Mouse (Mus musculus) bone marrow macrophage, adult 2 months (primary cell): Measurements from ENCODE around the gene Atmin. TPM values are rescaled to one million over a fixed set of nuclear protein-coding genes. Genes with fewer than 3 reads are reported as not detected.

Experiments used
- H3K27ac ChIP-seq: 2 replicates; pipeline ENCODE4 v1.5.1; 2012; ENCODE audit warnings: low read depth, low read length; ENCODE audit not compliant: insufficient read depth
- H3K4me1 ChIP-seq: 2 replicates; pipeline ENCODE4 v1.6.1; 2012; ENCODE audit warnings: low read length; ENCODE audit not compliant: control insufficient read depth, insufficient read depth
- H3K4me3 ChIP-seq: 2 replicates; pipeline ENCODE4 v1.5.1; 2012; ENCODE audit warnings: mild to moderate bottlenecking, low read length, moderate library complexity; ENCODE audit not compliant: insufficient read depth
- CTCF ChIP-seq: IDR thresholded peaks from 2 replicates; pipeline ENCODE4 v1.5.1; 2012; ENCODE audit warnings: low read depth, mild to moderate bottlenecking, low read length, moderate library complexity
- POLR2A ChIP-seq: IDR thresholded peaks from 2 replicates; pipeline ENCODE4 v1.6.1; 2012; ENCODE audit warnings: mild to moderate bottlenecking, low read depth, low read length, borderline replicate concordance
- polyA plus RNA-seq: library from polyadenylated mRNA; stranded (reverse); fragments of >200 nt; gene quantifications from 2 replicates; pipeline ENCODE4 v1.2.4, GENCODE M21; 2012; ENCODE audit not compliant: missing spikeins, insufficient read depth, insufficient read length

Atmin gene
- polyA plus RNA-seq, 1 experiment = 18.9 TPM

GRCm38 (mm10) chr8:116978631-116979256 lies 35.6 kb downstream of the Atmin start, which contains the start of gene 1700030J22Rik:
1700030J22Rik (minus strand) TSS chr8:116978959.
- TF ChIP-seq CTCF (no peak), POLR2A (no peak)

GRCm38 (mm10) chr8:116980117-116980516 lies 36.9 kb downstream of the Atmin start:
- Histone ChIP-seq H3K27ac (no peak overlapping the region), H3K4me3 (no peak overlapping the region), H3K4me1 (peaks cover 17% of the 10 kb centered on the region)
- TF ChIP-seq POLR2A = no peak
- TF ChIP-seq CTCF = peak; percentile 20; the same call in 1 of the 2 replicates

More at GRCm38 (mm10) chr8:116978631-116979256, 35.6 kb downstream of the Atmin start, which contains the start of gene 1700030J22Rik:
- H3K27ac ChIP-seq = peak within 1 kb of the TSS; percentile 34
- peaks cover 28% of the 10 kb centered on the region for H3K4me1 ChIP-seq
- H3K4me3 ChIP-seq = peak within 1 kb of the TSS; percentile 70

- Histone ChIP-seq H3K4me1 (peaks cover 9% of the 10 kb centered on the region), H3K4me3 (no peak overlapping the region), H3K27ac (no peak overlapping the region)
- TF ChIP-seq POLR2A (no peak), CTCF (no peak)
Observed at GRCm38 (mm10) chr8:116989842-116990241, 46.6 kb downstream of the Atmin start.

GRCm38 (mm10) chr8:116991241-116991640 lies 48.0 kb downstream of the Atmin start:
- no peak for TF ChIP-seq CTCF
- peaks cover 9% of the 10 kb centered on the region for H3K4me1 ChIP-seq
- no peak overlapping the region for H3K4me3 ChIP-seq
- H3K27ac ChIP-seq = no peak overlapping the region

- Histone ChIP-seq H3K4me3 (peak overlapping the region; percentile 89), H3K4me1 (peaks cover 9% of the 10 kb centered on the region), H3K27ac (no peak overlapping the region)
- TF ChIP-seq CTCF (no peak), POLR2A (no peak)
Observed at GRCm38 (mm10) chr8:116992176-116992971, 49.2 kb downstream of the Atmin start.

GRCm38 (mm10) chr8:116993095-116993867 lies 50.1 kb downstream of the Atmin start, which contains the start of gene Gcsh:
Gcsh (minus strand) TSS chr8:116993537.
- TF ChIP-seq POLR2A (peak; percentile 89; the same call in 1 of the 2 replicates), CTCF (no peak)
- H3K4me3 ChIP-seq = peak within 1 kb of the TSS; percentile 89
- peaks cover 9% of the 10 kb centered on the region for H3K4me1 ChIP-seq
- H3K27ac ChIP-seq = peak within 1 kb of the TSS; percentile 48

- Histone ChIP-seq H3K27ac (no peak overlapping the region), H3K4me1 (peaks cover 9% of the 10 kb centered on the region), H3K4me3 (peak overlapping the region; percentile 54)
- TF ChIP-seq CTCF = no peak
- no peak for TF ChIP-seq POLR2A
Observed at GRCm38 (mm10) chr8:116994016-116994716, 51.0 kb downstream of the Atmin start.

Other genes with a start within 250 kb of the Atmin start
- gene Cdyl2, start 210.4 kb upstream of the Atmin start, polyA plus RNA-seq = 2.1 and 4.0 TPM in 2 replicates
- 35.8 and 43.9 TPM in 2 replicates for gene Cmc2, start 21.9 kb upstream of the Atmin start, polyA plus RNA-seq
- 14.0 and 16.1 TPM in 2 replicates for gene Cenpn, start 21.7 kb upstream of the Atmin start, polyA plus RNA-seq
- gene 1700030J22Rik, start 35.6 kb downstream of the Atmin start, polyA plus RNA-seq = 1.1 and 1.7 TPM in 2 replicates
- 21.5 and 22.6 TPM in 2 replicates for gene Gcsh, start 50.1 kb downstream of the Atmin start, polyA plus RNA-seq
- 0.87 and 1.2 TPM in 2 replicates for gene Pkd1l2, start 139.1 kb downstream of the Atmin start, polyA plus RNA-seq
- gene Bco1, start 152.5 kb downstream of the Atmin start, polyA plus RNA-seq = not detected in 2 replicates
- gene Gan, start 214.7 kb downstream of the Atmin start, polyA plus RNA-seq = 7.0 and 7.5 TPM in 2 replicates